22 mouse cellular contexts compared by ENCODE assay signal in genomic region chr19:58864006-58864573, GRCm38 (mm10).
DNase-seq lines count a peak whose midpoint lies in the region; ATAC-seq and TF ChIP-seq lines count a peak whose summit lies in the region.
"Had no signal": no experiment of that assay in that cellular context is flagged by ENCODE, and none has a peak within 500 bp of the region (broad histone marks: within the 10 kb centered on the region; RNA-seq: fewer than 3 reads in every experiment).

No protein-coding gene starts in this region.

- peak; percentile 96 for DNase-seq in heart, adult 11 months
- DNase-seq in liver, adult 2 months (ENCODE audit: extremely low read depth, low read depth, low spot score): peak; percentile 39
- DNase-seq in liver: no peak
- DNase-seq in frontal cortex, postnatal 36 days (ENCODE audit: low spot score in 2 of 2): no peak
- no peak for DNase-seq in thymus, postnatal 36 days
- DNase-seq: adrenal gland, adult 8-10 months; cerebellum, adult 18-20 months; cerebellum, adult 9-11 months; cerebellum, postnatal 36 days; forebrain, postnatal 0 days; gastrocnemius, adult 2 months; gastrocnemius, postnatal 25 days; heart, postnatal 14 days had no signal

- no peaks in the 10 kb centered on the region for H3K36me3 ChIP-seq in heart, embryonic 11.5 days (ENCODE audit: control insufficient read depth, insufficient read depth, low read length)
- H3K36me3 ChIP-seq in liver, adult 2 months (ENCODE audit: control insufficient read depth, insufficient read depth, low read length): no peaks in the 10 kb centered on the region
- H3K36me3 ChIP-seq: embryonic facial prominence, embryonic 10.5 days; heart, embryonic 10.5 days; heart, embryonic 15.5 days had no signal

- no peak overlapping the region for H3K9ac ChIP-seq in heart, embryonic 11.5 days (ENCODE audit: low read depth, low read length)
- no peak overlapping the region for H3K9ac ChIP-seq in liver, adult 2 months (ENCODE audit: low read depth, low read length)
- H3K9ac ChIP-seq: forebrain, embryonic 13.5 days; forebrain, postnatal 0 days; heart, embryonic 15.5 days; hindbrain, embryonic 13.5 days had no signal

- no peaks in the 10 kb centered on the region for H3K9me3 ChIP-seq in heart, embryonic 11.5 days (replicated peaks; ENCODE audit: control insufficient read depth, low read length)
- H3K9me3 ChIP-seq: embryonic facial prominence, embryonic 10.5 days; heart, embryonic 10.5 days; heart, embryonic 15.5 days; hindbrain, embryonic 13.5 days had no signal

- TF ChIP-seq POLR2A in liver, adult 2 months (IDR thresholded peaks at IDR 0.05; ENCODE audit: extremely low read depth, insufficient read depth, low read length): no peak

- no peak overlapping the region for H3K4me3 ChIP-seq in heart, embryonic 11.5 days (ENCODE audit: low read depth, low read length)
- no peak overlapping the region for H3K4me3 ChIP-seq in liver, adult 2 months (ENCODE audit: insufficient read depth, low read depth, low read length)
- H3K4me3 ChIP-seq: embryonic facial prominence, embryonic 10.5 days; forebrain, embryonic 13.5 days; gastrocnemius, adult 2 months; heart, embryonic 10.5 days; heart, embryonic 15.5 days; hindbrain, embryonic 13.5 days had no signal

- no peak overlapping the region for H3K4me2 ChIP-seq in heart, embryonic 11.5 days
- H3K4me2 ChIP-seq: forebrain, embryonic 13.5 days; heart, embryonic 15.5 days; hindbrain, embryonic 13.5 days had no signal

- TF ChIP-seq CTCF in liver, adult 2 months (IDR thresholded peaks at IDR 0.05; ENCODE audit: low read depth, low read length): no peak

- H3K27me3 ChIP-seq in heart, embryonic 11.5 days (ENCODE audit: control insufficient read depth, insufficient read depth, low read length): no peaks in the 10 kb centered on the region; the same call in 1 of the 2 replicates
- no peaks in the 10 kb centered on the region for H3K27me3 ChIP-seq in liver, adult 2 months (ENCODE audit: control insufficient read depth, insufficient read depth, low read length)

- H3K79me2 ChIP-seq in liver, adult 2 months (ENCODE audit: control insufficient read depth, insufficient read depth, low read length): no peaks in the 10 kb centered on the region

- H3K27ac ChIP-seq in heart, embryonic 11.5 days (ENCODE audit: low read depth, low read length): no peak overlapping the region
- H3K27ac ChIP-seq in liver, adult 2 months (replicated peaks; ENCODE audit: insufficient read depth, low read depth, low read length): no peak overlapping the region
- H3K27ac ChIP-seq: embryonic facial prominence, embryonic 10.5 days; forebrain, embryonic 13.5 days; gastrocnemius, adult 2 months; heart, embryonic 10.5 days; heart, embryonic 15.5 days; hindbrain, embryonic 13.5 days; hindbrain, postnatal 0 days had no signal

- 76% methylated on average over 1 of the region's 1 CpGs for WGBS in heart, embryonic 11.5 days (ENCODE audit: insufficient replicate concordance)
- 63% methylated on average over 1 of the region's 1 CpGs for WGBS in liver, adult 2 months

- no peak for ATAC-seq in heart, embryonic 11.5 days (replicated peaks; ENCODE audit: insufficient number of reproducible peaks, low FRiP score, low TSS enrichment)
- ATAC-seq in common myeloid progenitor, adult 5-6 weeks (replicated peaks; ENCODE audit: low read depth, poor library complexity, severe bottlenecking): peak; percentile 23; the same call in 1 of the 2 replicates
- peak; percentile 56 for ATAC-seq in megakaryocyte progenitor cell, adult 5-6 weeks (replicated peaks; ENCODE audit: poor library complexity)
- ATAC-seq: forebrain, embryonic 13.5 days; forebrain, postnatal 0 days; hindbrain, postnatal 0 days had no signal

- H3K4me1 ChIP-seq in heart, embryonic 11.5 days (ENCODE audit: control insufficient read depth, insufficient read depth, low read length): peaks cover 15% of the 10 kb centered on the region
- H3K4me1 ChIP-seq in liver, adult 2 months (ENCODE audit: control insufficient read depth, insufficient read depth, low read length): peaks cover 6% of the 10 kb centered on the region

Comparison
In these comparisons a context has a peak if more than half of its experiments do, and no peak if none do; other contexts are left out.
1. DNase-seq: peak in heart, adult 11 months (single experiment) and liver, adult 2 months (single experiment); none in liver (single experiment), frontal cortex, postnatal 36 days (0 of 2) and thymus, postnatal 36 days (0 of 2).